Mouse (Mus musculus) E14TG2a.4 (cell line): ENCODE results near the gene Adamts2.

Experiments used
- CTCF ChIP-seq: conservative IDR thresholded peaks from 2 replicates; pipeline ENCODE4 v1.5.1; 2014; ENCODE audit warnings: low read length
- POU5F1 ChIP-seq: IDR thresholded peaks from 2 replicates; pipeline ENCODE4 v1.6.1; 2014; ENCODE audit warnings: low read length, borderline replicate concordance

- TF ChIP-seq CTCF (no peak), POU5F1 (no peak)
These were observed 80.1 kb downstream of the Adamts2 start for GRCm38 (mm10) chr11:50681940-50682339.
